Mouse (Mus musculus) kidney, postnatal 36 days (tissue): Measurements from ENCODE around the gene Gm20388.

Source experiments
- DNase-seq, 2 experiments: peaks; one replicate each; pipeline ENCODE4 v3.0.0; 2021 to 2022; ENCODE audit warnings: mixed read lengths in 2 of 2

Gene Gm20388

GRCm38 (mm10) chr8:121088871-121089630 is 1178.4 kb downstream of the Gm20388 start:
- no peak for DNase-seq

GRCm38 (mm10) chr8:121089631-121090380 is 1179.2 kb downstream of the Gm20388 start:
- no peak for DNase-seq

GRCm38 (mm10) chr8:121090716-121091115 is 1180.1 kb downstream of the Gm20388 start:
- DNase-seq, result no peak

- DNase-seq, result no peak
These were observed 1181.5 kb downstream of the Gm20388 start for GRCm38 (mm10) chr8:121092141-121092540.

- peak; percentile 73 to 94 for DNase-seq
These were observed 1182.0 kb downstream of the Gm20388 start for GRCm38 (mm10) chr8:121092627-121093026.

GRCm38 (mm10) chr8:121093496-121093895 is 1182.9 kb downstream of the Gm20388 start:
- DNase-seq, result no peak

- peak; percentile 63 to 83 for DNase-seq
These were observed 1193.6 kb downstream of the Gm20388 start for GRCm38 (mm10) chr8:121104049-121104818.

GRCm38 (mm10) chr8:121107668-121108656 is 1197.3 kb downstream of the Gm20388 start, which contains the start of gene Mthfsd:
Gene Mthfsd (minus strand): TSS chr8:121108392.
- peak; percentile 98 to 100 for DNase-seq

GRCm38 (mm10) chr8:121108657-121109056 is 1198.0 kb downstream of the Gm20388 start:
- no peak for DNase-seq

- DNase-seq, result no peak
These were observed 1200.7 kb downstream of the Gm20388 start for GRCm38 (mm10) chr8:121111145-121111907.

GRCm38 (mm10) chr8:121113261-121113660 is 1202.6 kb downstream of the Gm20388 start:
- peak; percentile 95 to 97 for DNase-seq

- DNase-seq, result no peak
These were observed 1204.5 kb downstream of the Gm20388 start for GRCm38 (mm10) chr8:121115136-121115535.

GRCm38 (mm10) chr8:121115948-121116347 is 1205.3 kb downstream of the Gm20388 start, which contains the start of gene Foxc2:
Gene Foxc2 (plus strand): TSS chr8:121116171.
- peak; percentile 91 to 93 for DNase-seq

- peak in 1 of 2 experiments; percentile 44 for DNase-seq
These were observed 1206.0 kb downstream of the Gm20388 start for GRCm38 (mm10) chr8:121116591-121117185.

- peak in 1 of 2 experiments; percentile 37 for DNase-seq
These were observed 1206.6 kb downstream of the Gm20388 start for GRCm38 (mm10) chr8:121117186-121117651.

- DNase-seq, result peak in 1 of 2 experiments; percentile 8
These were observed 1207.3 kb downstream of the Gm20388 start for GRCm38 (mm10) chr8:121117906-121118305.

GRCm38 (mm10) chr8:121118634-121119420 is 1208.2 kb downstream of the Gm20388 start:
- DNase-seq, result peak in 1 of 2 experiments; percentile 17

GRCm38 (mm10) chr8:121119635-121120455 is 1209.2 kb downstream of the Gm20388 start:
- DNase-seq, result no peak
